18 mouse cellular contexts compared by ENCODE assay signal in genomic region chr10:44631584-44631983, GRCm38 (mm10).
DNase-seq lines count a peak whose midpoint lies in the region; ATAC-seq and TF ChIP-seq lines count a peak whose summit lies in the region.
"Had no signal": no experiment of that assay in that cellular context is flagged by ENCODE, and none has a peak within 500 bp of the region (broad histone marks: within the 10 kb centered on the region; RNA-seq: fewer than 3 reads in every experiment).

No protein-coding gene starts in this region.

- H3K4me1 ChIP-seq in kidney, adult 2 months (ENCODE audit: control insufficient read depth, insufficient read depth, low read length): no peaks in the 10 kb centered on the region
- peaks cover 19% of the 10 kb centered on the region for H3K4me1 ChIP-seq in spleen, adult 2 months (ENCODE audit: control insufficient read depth, insufficient read depth, insufficient read length)
- peaks cover 2% of the 10 kb centered on the region; the same call in 1 of the 2 replicates for H3K4me1 ChIP-seq in midbrain, embryonic 16.5 days (ENCODE audit: control insufficient read depth, insufficient read depth, low read length)
- 0 out of 2 replicates have a peak, but pooled peaks cover 2% of the 10 kb centered on the region for H3K4me1 ChIP-seq in midbrain, embryonic 10.5 days
- H3K4me1 ChIP-seq: forebrain, embryonic 15.5 days had no signal

- no peaks in the 10 kb centered on the region for H3K36me3 ChIP-seq in kidney, adult 2 months (ENCODE audit: control insufficient read depth, insufficient read depth, low read length)
- H3K36me3 ChIP-seq in spleen, adult 2 months (ENCODE audit: control insufficient read depth, insufficient read depth, low read length): no peaks in the 10 kb centered on the region
- H3K36me3 ChIP-seq in midbrain, embryonic 16.5 days (ENCODE audit: control insufficient read depth, insufficient read depth, low read length): no peaks in the 10 kb centered on the region
- no peaks in the 10 kb centered on the region for H3K36me3 ChIP-seq in midbrain, embryonic 10.5 days
- H3K36me3 ChIP-seq: forebrain, embryonic 15.5 days; limb, embryonic 12.5 days had no signal

- TF ChIP-seq POLR2A in kidney, adult 2 months (IDR thresholded peaks at IDR 0.05; ENCODE audit: low read depth, low read length): no peak
- TF ChIP-seq POLR2A in spleen, adult 2 months (IDR thresholded peaks at IDR 0.05; ENCODE audit: low read depth, low read length): no peak

- H3K4me2 ChIP-seq in midbrain, embryonic 16.5 days (ENCODE audit: low read length): no peak overlapping the region
- H3K4me2 ChIP-seq: forebrain, embryonic 15.5 days; hindbrain, embryonic 14.5 days; midbrain, embryonic 11.5 days had no signal

- no peak overlapping the region for H3K27ac ChIP-seq in kidney, adult 2 months (ENCODE audit: insufficient read depth, low read depth, low read length)
- peak overlapping the region; percentile 87 for H3K27ac ChIP-seq in spleen, adult 2 months (ENCODE audit: insufficient read depth, low read length)
- no peak overlapping the region for H3K27ac ChIP-seq in midbrain, embryonic 16.5 days (ENCODE audit: low read length)
- H3K27ac ChIP-seq in midbrain, embryonic 10.5 days (replicated peaks): no peak overlapping the region
- H3K27ac ChIP-seq: forebrain, embryonic 15.5 days; hindbrain, embryonic 14.5 days; limb, embryonic 12.5 days had no signal

- no peaks in the 10 kb centered on the region for H3K27me3 ChIP-seq in kidney, adult 2 months (replicated peaks; ENCODE audit: control insufficient read depth, insufficient read depth, low read length)
- no peaks in the 10 kb centered on the region for H3K27me3 ChIP-seq in spleen, adult 2 months (ENCODE audit: control insufficient read depth, insufficient read depth, low read length)
- no peaks in the 10 kb centered on the region for H3K27me3 ChIP-seq in midbrain, embryonic 16.5 days (ENCODE audit: control insufficient read depth, insufficient read depth, low read depth, low read length)
- H3K27me3 ChIP-seq in midbrain, embryonic 10.5 days (ENCODE audit: low read depth, poor library complexity, severe bottlenecking): no peaks in the 10 kb centered on the region
- H3K27me3 ChIP-seq: forebrain, embryonic 15.5 days; limb, embryonic 12.5 days had no signal

- TF ChIP-seq CTCF in kidney, adult 2 months (conservative IDR thresholded peaks at IDR 0.05; ENCODE audit: insufficient read depth, insufficient read length, low read depth, low read length): no peak
- no peak for TF ChIP-seq CTCF in spleen, adult 2 months (IDR thresholded peaks at IDR 0.05; ENCODE audit: extremely low read depth, insufficient read depth, insufficient read length, insufficient replicate concordance)

- DNase-seq in kidney, adult 2 months: peak; percentile 17
- no peak for DNase-seq in kidney, postnatal 4 days
- DNase-seq in spleen, adult 2 months (ENCODE audit: low read depth in 1 of 2, low spot score in 2 of 2): peak; percentile 22 to 41
- no peak for DNase-seq in spleen, adult 12 weeks (ENCODE audit: low spot score)
- DNase-seq in midbrain, embryonic 10.5 days (ENCODE audit: low spot score): no peak
- DNase-seq: adrenal gland, adult 8-10 months; cerebellum, postnatal 10 days; kidney, postnatal 14 days; right cerebral cortex, adult 18-20 months; thymus, adult 18-20 months had no signal

- peak; percentile 74 for ATAC-seq in granulocyte monocyte progenitor cell, adult 5-6 weeks (replicated peaks; ENCODE audit: poor library complexity, severe bottlenecking)
- no peak for ATAC-seq in midbrain, embryonic 16.5 days
- ATAC-seq: CD4-positive, CD25-positive, alpha-beta regulatory T cell, adult 4 months; forebrain, embryonic 15.5 days; intestine, postnatal 0 days had no signal

- no peaks in the 10 kb centered on the region for H3K9me3 ChIP-seq in midbrain, embryonic 16.5 days (replicated peaks; ENCODE audit: control insufficient read depth, low read length, poor library complexity, severe bottlenecking)
- H3K9me3 ChIP-seq in midbrain, embryonic 10.5 days (replicated peaks): no peaks in the 10 kb centered on the region
- H3K9me3 ChIP-seq: forebrain, embryonic 15.5 days; limb, embryonic 12.5 days had no signal

- no peak overlapping the region for H3K9ac ChIP-seq in midbrain, embryonic 16.5 days (ENCODE audit: low read depth, low read length)
- H3K9ac ChIP-seq: forebrain, embryonic 15.5 days; hindbrain, embryonic 14.5 days; limb, embryonic 12.5 days had no signal

- H3K4me3 ChIP-seq in kidney, adult 2 months (ENCODE audit: insufficient read depth, low read depth, low read length): no peak overlapping the region
- H3K4me3 ChIP-seq in spleen, adult 2 months (ENCODE audit: extremely low read depth, insufficient read depth, insufficient read length): no peak overlapping the region; the same call in 1 of the 2 replicates
- no peak overlapping the region for H3K4me3 ChIP-seq in midbrain, embryonic 16.5 days (ENCODE audit: low read depth, low read length)
- H3K4me3 ChIP-seq in midbrain, embryonic 10.5 days: no peak overlapping the region
- H3K4me3 ChIP-seq: forebrain, embryonic 15.5 days; limb, embryonic 12.5 days had no signal

- 74% methylated on average over 8 of the region's 8 CpGs for WGBS in kidney, adult 2 months
- WGBS in spleen, adult 2 months: 33% methylated on average over 8 of the region's 8 CpGs
- 81% methylated on average over 8 of the region's 8 CpGs for WGBS in midbrain, embryonic 16.5 days
- WGBS in midbrain, embryonic 10.5 days: 85% methylated on average over 8 of the region's 8 CpGs

Comparison
In these comparisons a context has a peak if more than half of its experiments do, and no peak if none do; other contexts are left out.
1. DNase-seq: peak in kidney, adult 2 months (single experiment) and spleen, adult 2 months (2 of 2); none in kidney, postnatal 4 days (0 of 2), spleen, adult 12 weeks (single experiment) and midbrain, embryonic 10.5 days (single experiment).